ENCODE assay signal across 27 mouse cellular contexts in the genomic region with DNA sequence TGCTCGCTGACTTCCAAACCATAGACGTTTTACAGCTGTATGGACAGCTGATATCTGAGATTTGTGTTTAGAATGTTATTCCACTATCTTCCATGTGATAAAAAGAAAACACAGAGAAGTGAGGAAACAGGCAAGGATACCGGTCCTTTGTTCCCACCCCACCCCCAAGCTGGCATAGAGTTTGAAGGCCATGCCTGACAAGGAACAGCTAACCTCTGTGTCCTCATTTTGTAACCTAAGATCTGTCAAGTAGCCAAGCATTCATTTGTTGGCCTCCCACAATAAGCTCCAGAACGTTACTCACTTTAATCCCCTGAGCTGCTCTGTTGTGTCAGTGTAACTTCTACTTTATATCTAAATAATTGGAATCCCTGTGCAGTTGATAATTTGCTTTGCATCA.
A peak's percentile ranks its signal among the peaks of the same experiment; 100 is the strongest.
DNase-seq lines count a peak whose midpoint lies in the region; ATAC-seq lines count a peak whose summit lies in the region.
"Had no signal": no experiment of that assay in that cellular context is flagged by ENCODE, and none has a peak within 500 bp of the region (broad histone marks: within the 10 kb centered on the region; RNA-seq: fewer than 3 reads in every experiment).

No protein-coding gene starts in this region.

- WGBS in kidney, embryonic 15.5 days: 39% methylated on average over 4 of the region's 4 CpGs
- 31% methylated on average over 4 of the region's 4 CpGs for WGBS in kidney, embryonic 16.5 days

- ATAC-seq in kidney, embryonic 15.5 days (replicated peaks; ENCODE audit: low FRiP score): 0 out of 2 replicates have a peak, but pooled peaks have one; percentile 22
- no peak for ATAC-seq in kidney, embryonic 16.5 days (ENCODE audit: low FRiP score, low TSS enrichment)
- ATAC-seq: activated CD4-positive, CD25-positive, alpha-beta regulatory T cell, adult 4 months; forebrain, embryonic 13.5 days; intestine, postnatal 0 days; midbrain, embryonic 16.5 days had no signal

- peak; percentile 63 for DNase-seq in adrenal gland, postnatal 14 days
- DNase-seq in adrenal gland, postnatal 36 days: peak; percentile 6 to 30
- DNase-seq in testis, postnatal 14 days (ENCODE audit: low spot score): peak; percentile 79
- no peak for DNase-seq in cerebellum, adult 18-20 months
- DNase-seq: B cell, adult 2 months; cerebellum, adult 9-10 months; embryo, embryonic 11 days; gastrocnemius, postnatal 25 days; heart, adult 18-20 months; kidney, adult 9 months; left cerebral cortex, postnatal 4 days; lung, embryonic 14.5 days; lung, postnatal 14 days; right cerebral cortex, postnatal 4 days had no signal

- no peaks in the 10 kb centered on the region for H3K36me3 ChIP-seq in kidney, embryonic 15.5 days
- no peaks in the 10 kb centered on the region for H3K36me3 ChIP-seq in kidney, embryonic 16.5 days (ENCODE audit: insufficient read depth, low read length)
- H3K36me3 ChIP-seq: embryonic facial prominence, embryonic 13.5 days; heart, embryonic 13.5 days; midbrain, embryonic 10.5 days had no signal

- H3K27ac ChIP-seq in kidney, embryonic 15.5 days: no peak overlapping the region
- H3K27ac ChIP-seq in kidney, embryonic 16.5 days (ENCODE audit: low read length): no peak overlapping the region
- H3K27ac ChIP-seq: embryonic facial prominence, embryonic 13.5 days; forebrain, embryonic 13.5 days; heart, embryonic 13.5 days; hindbrain, embryonic 14.5 days; liver, embryonic 14.5 days; midbrain, embryonic 10.5 days; stomach, postnatal 0 days had no signal

- H3K4me3 ChIP-seq in kidney, embryonic 15.5 days (replicated peaks): no peak overlapping the region
- H3K4me3 ChIP-seq in kidney, embryonic 16.5 days (ENCODE audit: low read length): no peak overlapping the region
- H3K4me3 ChIP-seq: embryonic facial prominence, embryonic 13.5 days; erythroblast, embryonic 14.5 days; forebrain, embryonic 13.5 days; heart, embryonic 13.5 days; midbrain, embryonic 10.5 days had no signal

- H3K4me2 ChIP-seq in kidney, embryonic 15.5 days: no peak overlapping the region
- H3K4me2 ChIP-seq in kidney, embryonic 16.5 days (replicated peaks; ENCODE audit: low read depth, low read length): no peak overlapping the region
- H3K4me2 ChIP-seq: embryonic facial prominence, embryonic 13.5 days; forebrain, embryonic 13.5 days; heart, embryonic 13.5 days; hindbrain, embryonic 14.5 days; lung, embryonic 14.5 days had no signal

- H3K4me1 ChIP-seq in kidney, embryonic 15.5 days: no peaks in the 10 kb centered on the region
- no peaks in the 10 kb centered on the region for H3K4me1 ChIP-seq in kidney, embryonic 16.5 days (ENCODE audit: insufficient read depth, low read length)
- H3K4me1 ChIP-seq: embryonic facial prominence, embryonic 13.5 days; forebrain, embryonic 13.5 days; heart, embryonic 13.5 days; midbrain, embryonic 10.5 days had no signal

- H3K9me3 ChIP-seq in kidney, embryonic 15.5 days (replicated peaks): no peaks in the 10 kb centered on the region
- no peaks in the 10 kb centered on the region for H3K9me3 ChIP-seq in kidney, embryonic 16.5 days (ENCODE audit: low read length)
- H3K9me3 ChIP-seq: embryonic facial prominence, embryonic 13.5 days; forebrain, embryonic 13.5 days; heart, embryonic 13.5 days; midbrain, embryonic 10.5 days had no signal

- no peak overlapping the region for H3K9ac ChIP-seq in kidney, embryonic 15.5 days
- no peak overlapping the region for H3K9ac ChIP-seq in kidney, embryonic 16.5 days (replicated peaks; ENCODE audit: low read length)
- H3K9ac ChIP-seq: embryonic facial prominence, embryonic 13.5 days; forebrain, embryonic 13.5 days; heart, embryonic 13.5 days; hindbrain, embryonic 14.5 days; liver, embryonic 14.5 days; lung, embryonic 14.5 days had no signal

- no peaks in the 10 kb centered on the region for H3K27me3 ChIP-seq in kidney, embryonic 15.5 days
- no peaks in the 10 kb centered on the region for H3K27me3 ChIP-seq in kidney, embryonic 16.5 days (ENCODE audit: insufficient read depth, low read length)
- H3K27me3 ChIP-seq: embryonic facial prominence, embryonic 13.5 days; forebrain, embryonic 13.5 days; heart, embryonic 13.5 days had no signal

Comparison
In these comparisons a context has a peak if more than half of its experiments do, and no peak if none do; other contexts are left out.
1. DNase-seq: peak in adrenal gland, postnatal 14 days (single experiment), adrenal gland, postnatal 36 days (2 of 2) and testis, postnatal 14 days (single experiment); none in cerebellum, adult 18-20 months (0 of 2).